Mouse (Mus musculus): ENCODE data around the gene Lmbr1. TPM values are rescaled to one million over a fixed set of nuclear protein-coding genes. Genes with fewer than 3 reads are reported as not detected.
A peak's percentile ranks its signal among the peaks of the same experiment; 100 is the strongest.

Lmbr1 gene
- polyA plus RNA-seq, 1 experiment from 2014 or later = 12.2 TPM

GRCm38 (mm10) chr5:29211980-29212555 is 166.1 kb downstream of the Lmbr1 start:
- no peak overlapping the region for H3K9ac ChIP-seq (ENCODE audit: low read length)
- no peak overlapping the region for H3K4me2 ChIP-seq (replicated peaks; ENCODE audit: low read depth)
- TF ChIP-seq EP300 (optimal IDR thresholded peaks at IDR 0.05) = no peak
- no peak for TF ChIP-seq CTCF (IDR thresholded peaks at IDR 0.05; ENCODE audit: low read depth)
- no peaks in the 10 kb centered on the region for H3K4me1 ChIP-seq (replicated peaks; ENCODE audit: control insufficient read depth, insufficient read depth)
- ATAC-seq (ENCODE audit: low FRiP score, low TSS enrichment) = no peak
- H3K27ac ChIP-seq (replicated peaks) = no peak overlapping the region
- no peaks in the 10 kb centered on the region for H3K9me3 ChIP-seq (ENCODE audit: control insufficient read depth, low read length)
- no peak for DNase-seq (ENCODE audit: low spot score)
- 40% methylated on average over 4 of the region's 4 CpGs for WGBS
- no peaks in the 10 kb centered on the region for H3K36me3 ChIP-seq (ENCODE audit: control insufficient read depth, insufficient read depth, low read length)
- H3K4me3 ChIP-seq (ENCODE audit: low read depth, low read length) = no peak overlapping the region
- H3K27me3 ChIP-seq (ENCODE audit: control insufficient read depth, insufficient read depth, low read length) = no peaks in the 10 kb centered on the region

- TF ChIP-seq CTCF (IDR thresholded peaks at IDR 0.05; ENCODE audit: low read depth) = no peak
- DNase-seq (ENCODE audit: low spot score) (peak; percentile 17), ATAC-seq (ENCODE audit: low FRiP score, low TSS enrichment) (no peak)
- Histone ChIP-seq H3K9ac (ENCODE audit: low read length) (no peak overlapping the region), H3K27me3 (ENCODE audit: control insufficient read depth, insufficient read depth, low read length) (no peaks in the 10 kb centered on the region), H3K9me3 (ENCODE audit: control insufficient read depth, low read length) (no peaks in the 10 kb centered on the region), H3K4me1 (replicated peaks; ENCODE audit: control insufficient read depth, insufficient read depth) (no peaks in the 10 kb centered on the region), H3K4me2 (replicated peaks; ENCODE audit: low read depth) (no peak overlapping the region), H3K4me3 (ENCODE audit: low read depth, low read length) (no peak overlapping the region), H3K27ac (replicated peaks) (no peak overlapping the region), H3K36me3 (ENCODE audit: control insufficient read depth, insufficient read depth, low read length) (no peaks in the 10 kb centered on the region)
- 53% methylated on average over 5 of the region's 5 CpGs for WGBS
Observed at GRCm38 (mm10) chr5:29205690-29206089, 172.5 kb downstream of the Lmbr1 start.

GRCm38 (mm10) chr5:29199868-29200267 is 178.3 kb downstream of the Lmbr1 start:
- Histone ChIP-seq H3K9ac (ENCODE audit: low read length) (no peak overlapping the region), H3K27me3 (ENCODE audit: control insufficient read depth, insufficient read depth, low read length) (no peaks in the 10 kb centered on the region), H3K27ac (replicated peaks) (no peak overlapping the region), H3K9me3 (ENCODE audit: control insufficient read depth, low read length) (no peaks in the 10 kb centered on the region), H3K4me2 (replicated peaks; ENCODE audit: low read depth) (no peak overlapping the region), H3K4me1 (replicated peaks; ENCODE audit: control insufficient read depth, insufficient read depth) (no peaks in the 10 kb centered on the region), H3K4me3 (ENCODE audit: low read depth, low read length) (no peak overlapping the region), H3K36me3 (ENCODE audit: control insufficient read depth, insufficient read depth, low read length) (no peaks in the 10 kb centered on the region)
- no peak for DNase-seq (ENCODE audit: low spot score)
- 57% methylated on average over 3 of the region's 3 CpGs for WGBS
- no peak for ATAC-seq (ENCODE audit: low FRiP score, low TSS enrichment)
- TF ChIP-seq EP300 (optimal IDR thresholded peaks at IDR 0.05) = no peak
- TF ChIP-seq CTCF (IDR thresholded peaks at IDR 0.05; ENCODE audit: low read depth) = no peak

DNA sequence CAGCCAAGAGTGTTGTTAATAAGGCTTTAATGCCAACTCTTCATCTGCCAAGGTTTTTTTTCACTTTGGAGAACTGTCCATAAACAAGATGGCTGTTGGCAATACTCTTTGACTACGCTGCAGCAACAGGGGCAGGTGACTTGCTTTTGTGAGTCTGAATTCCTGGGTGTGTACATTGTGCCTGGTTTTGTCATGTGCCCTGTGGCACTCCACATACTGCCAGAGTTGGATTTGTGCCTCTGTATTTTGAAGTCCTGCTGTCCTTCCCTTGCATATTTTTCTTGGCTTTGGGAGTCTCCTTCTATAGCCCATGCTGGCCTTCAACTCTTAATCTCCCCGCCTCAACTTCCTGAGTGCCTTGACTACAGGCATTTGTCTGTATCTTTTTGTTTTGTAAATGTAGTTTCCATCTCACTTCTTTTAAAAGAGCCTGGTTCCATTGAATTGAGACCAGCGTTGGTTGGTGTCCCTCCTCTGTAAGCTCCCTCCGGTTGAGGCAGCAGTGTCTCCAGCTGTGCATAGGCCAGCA is 179.2 kb downstream of the Lmbr1 start:
- H3K9ac ChIP-seq (ENCODE audit: low read length) = no peak overlapping the region
- H3K4me3 ChIP-seq (ENCODE audit: low read depth, low read length) = no peak overlapping the region
- no peak overlapping the region for H3K27ac ChIP-seq (replicated peaks)
- TF ChIP-seq EP300 (optimal IDR thresholded peaks at IDR 0.05) (no peak), CTCF (IDR thresholded peaks at IDR 0.05; ENCODE audit: low read depth) (no peak)
- H3K9me3 ChIP-seq (ENCODE audit: control insufficient read depth, low read length) = no peaks in the 10 kb centered on the region
- DNase-seq (ENCODE audit: low spot score) (no peak), ATAC-seq (ENCODE audit: low FRiP score, low TSS enrichment) (no peak)
- H3K4me2 ChIP-seq (replicated peaks; ENCODE audit: low read depth) = no peak overlapping the region
- H3K4me1 ChIP-seq (replicated peaks; ENCODE audit: control insufficient read depth, insufficient read depth) = no peaks in the 10 kb centered on the region
- H3K27me3 ChIP-seq (ENCODE audit: control insufficient read depth, insufficient read depth, low read length) = no peaks in the 10 kb centered on the region
- WGBS = 83% methylated on average over 4 of the region's 4 CpGs
- no peaks in the 10 kb centered on the region for H3K36me3 ChIP-seq (ENCODE audit: control insufficient read depth, insufficient read depth, low read length)

DNA sequence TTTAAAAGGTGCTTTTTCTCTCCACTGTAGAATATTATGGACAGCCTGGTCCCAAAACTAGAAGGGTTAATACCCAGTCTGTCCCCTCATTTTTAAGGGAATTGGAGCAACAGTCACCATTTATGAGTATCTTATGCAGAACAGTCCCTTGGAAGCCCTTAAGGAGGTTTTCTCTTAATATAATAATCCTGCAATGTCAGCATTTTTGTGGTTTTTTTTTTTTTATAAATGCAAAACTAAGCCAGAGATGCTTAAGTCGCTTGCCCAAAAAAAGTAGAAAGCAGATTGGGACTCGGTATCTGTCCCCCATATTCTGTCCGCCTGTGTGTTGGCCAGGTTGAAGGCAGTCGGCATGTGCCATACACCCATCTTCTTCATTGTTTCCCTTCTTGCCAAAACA is 181.0 kb downstream of the Lmbr1 start:
- ATAC-seq (ENCODE audit: low FRiP score, low TSS enrichment) (no peak), DNase-seq (ENCODE audit: low spot score) (no peak)
- H3K9me3 ChIP-seq (ENCODE audit: control insufficient read depth, low read length) = no peaks in the 10 kb centered on the region
- no peaks in the 10 kb centered on the region for H3K36me3 ChIP-seq (ENCODE audit: control insufficient read depth, insufficient read depth, low read length)
- no peak overlapping the region for H3K4me3 ChIP-seq (ENCODE audit: low read depth, low read length)
- H3K9ac ChIP-seq (ENCODE audit: low read length) = no peak overlapping the region
- no peaks in the 10 kb centered on the region for H3K4me1 ChIP-seq (replicated peaks; ENCODE audit: control insufficient read depth, insufficient read depth)
- TF ChIP-seq CTCF (IDR thresholded peaks at IDR 0.05; ENCODE audit: low read depth) (no peak), EP300 (optimal IDR thresholded peaks at IDR 0.05) (no peak)
- H3K27me3 ChIP-seq (ENCODE audit: control insufficient read depth, insufficient read depth, low read length) = no peaks in the 10 kb centered on the region
- WGBS = 83% methylated on average over 4 of the region's 4 CpGs
- H3K27ac ChIP-seq (replicated peaks) = no peak overlapping the region
- H3K4me2 ChIP-seq (replicated peaks; ENCODE audit: low read depth) = no peak overlapping the region

DNA sequence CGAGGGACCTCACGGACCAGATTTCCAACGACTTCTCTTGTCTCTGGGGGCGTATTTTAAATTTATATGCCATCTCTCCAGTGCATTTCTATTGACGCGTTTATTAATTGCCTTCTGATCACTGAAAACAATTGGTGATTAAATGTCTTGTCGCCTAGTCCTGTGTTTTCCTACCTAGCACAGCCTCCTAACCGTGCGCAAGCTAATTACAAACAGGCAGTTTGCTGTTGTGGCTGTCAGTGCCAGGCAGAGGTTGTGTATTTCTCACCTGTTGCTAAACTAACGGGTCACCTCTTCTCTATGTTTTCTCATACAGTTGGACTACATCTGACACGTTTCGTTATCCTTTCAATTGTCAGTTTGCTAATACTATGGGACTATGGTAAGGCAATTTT is 181.9 kb downstream of the Lmbr1 start:
- Histone ChIP-seq H3K4me3 (ENCODE audit: low read depth, low read length) (peak overlapping the region; percentile 57), H3K9me3 (ENCODE audit: control insufficient read depth, low read length) (no peaks in the 10 kb centered on the region), H3K4me1 (replicated peaks; ENCODE audit: control insufficient read depth, insufficient read depth) (no peaks in the 10 kb centered on the region), H3K9ac (ENCODE audit: low read length) (peak overlapping the region; percentile 55), H3K36me3 (ENCODE audit: control insufficient read depth, insufficient read depth, low read length) (no peaks in the 10 kb centered on the region), H3K27ac (replicated peaks) (no peak overlapping the region), H3K4me2 (replicated peaks; ENCODE audit: low read depth) (peak overlapping the region; percentile 79), H3K27me3 (ENCODE audit: control insufficient read depth, insufficient read depth, low read length) (no peaks in the 10 kb centered on the region)
- ATAC-seq (ENCODE audit: low FRiP score, low TSS enrichment) (no peak), DNase-seq (ENCODE audit: low spot score) (no peak)
- TF ChIP-seq CTCF (IDR thresholded peaks at IDR 0.05; ENCODE audit: low read depth) = no peak
- TF ChIP-seq EP300 (optimal IDR thresholded peaks at IDR 0.05) = no peak
- 10% methylated on average over 12 of the region's 12 CpGs for WGBS

All from stomach, postnatal 0 days (tissue).